ENCODE assay signal across 12 mouse cellular contexts in the genomic region with DNA sequence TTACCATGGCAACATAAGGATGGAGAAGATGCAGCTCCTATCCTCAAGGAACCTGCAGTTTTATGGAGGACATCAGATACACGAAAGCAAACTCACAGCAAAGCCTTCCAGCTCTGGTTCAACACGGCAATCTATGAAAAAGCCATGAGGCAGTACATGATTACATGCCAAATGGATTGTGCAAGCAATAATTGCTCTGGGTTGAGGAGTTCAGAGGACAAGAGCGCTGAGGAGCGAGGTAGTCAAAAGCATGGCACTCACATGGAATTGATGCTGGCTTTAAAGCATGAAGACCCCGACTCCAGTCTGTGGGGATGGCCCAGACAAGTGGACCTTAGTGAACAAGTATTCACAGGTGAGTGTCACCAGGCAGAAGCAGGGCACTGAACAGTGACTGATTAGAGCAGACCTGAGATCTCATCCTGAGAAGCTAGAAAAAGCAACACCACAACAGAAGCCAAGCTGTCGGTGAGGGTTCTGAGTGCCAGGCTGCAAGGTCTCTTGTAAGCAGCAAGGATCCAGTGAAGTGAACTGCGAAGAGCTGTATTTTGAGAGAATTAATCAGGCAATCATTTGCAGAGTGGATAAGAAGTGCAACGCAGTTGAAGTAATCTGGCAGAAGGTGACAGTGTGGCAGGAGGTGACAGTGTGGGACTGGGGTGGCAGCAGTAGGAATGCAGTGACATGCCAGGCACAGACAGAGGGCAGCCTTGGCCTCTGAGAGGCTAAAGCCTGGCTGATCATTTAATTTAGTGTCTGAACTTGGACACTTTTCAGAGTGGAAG. TPM values are rescaled to one million over a fixed set of nuclear protein-coding genes. Genes with fewer than 3 reads are reported as not detected.
DNase-seq lines count a peak whose midpoint lies in the region; ATAC-seq and TF ChIP-seq lines count a peak whose summit lies in the region.
"Had no signal": no experiment of that assay in that cellular context is flagged by ENCODE, and none has a peak within 500 bp of the region (broad histone marks: within the 10 kb centered on the region; RNA-seq: fewer than 3 reads in every experiment).

No protein-coding gene starts in this region.

- no peak overlapping the region for H3K4me2 ChIP-seq in intestine, postnatal 0 days (replicated peaks; ENCODE audit: low read depth)
- H3K4me2 ChIP-seq in intestine, embryonic 16.5 days (ENCODE audit: low read depth, low read length): no peak overlapping the region
- H3K4me2 ChIP-seq: heart, embryonic 13.5 days; limb, embryonic 13.5 days; midbrain, embryonic 11.5 days; neural tube, embryonic 15.5 days had no signal

- no peaks in the 10 kb centered on the region for H3K79me2 ChIP-seq in C2C12 (ENCODE audit: control insufficient read depth, insufficient read depth)

- H3K36me3 ChIP-seq in intestine, postnatal 0 days (ENCODE audit: control insufficient read depth, insufficient read depth): no peaks in the 10 kb centered on the region
- H3K36me3 ChIP-seq in intestine, embryonic 16.5 days (ENCODE audit: control insufficient read depth, insufficient read depth, low read length): no peaks in the 10 kb centered on the region
- H3K36me3 ChIP-seq in C2C12 (ENCODE audit: control insufficient read depth, insufficient read depth): no peaks in the 10 kb centered on the region
- H3K36me3 ChIP-seq: heart, embryonic 13.5 days; limb, embryonic 13.5 days; neural tube, embryonic 15.5 days had no signal

- no peak overlapping the region for H3K9ac ChIP-seq in intestine, postnatal 0 days (ENCODE audit: low read depth, low read length)
- no peak overlapping the region for H3K9ac ChIP-seq in intestine, embryonic 16.5 days (ENCODE audit: low read depth, low read length)
- H3K9ac ChIP-seq: heart, embryonic 13.5 days; limb, embryonic 13.5 days; neural tube, embryonic 15.5 days had no signal

- H3K27ac ChIP-seq in intestine, postnatal 0 days (ENCODE audit: low read depth, low read length): no peak overlapping the region
- H3K27ac ChIP-seq in intestine, embryonic 16.5 days (ENCODE audit: low read length): no peak overlapping the region
- H3K27ac ChIP-seq: heart, embryonic 13.5 days; limb, embryonic 13.5 days had no signal

- no peak overlapping the region for H3K4me3 ChIP-seq in intestine, postnatal 0 days (ENCODE audit: low read depth, low read length)
- no peak overlapping the region for H3K4me3 ChIP-seq in intestine, embryonic 16.5 days (ENCODE audit: low read length)
- no peak overlapping the region for H3K4me3 ChIP-seq in C2C12 (ENCODE audit: insufficient read depth, poor library complexity, severe bottlenecking)
- H3K4me3 ChIP-seq: heart, embryonic 13.5 days; limb, embryonic 13.5 days; neural tube, embryonic 15.5 days had no signal

- TF ChIP-seq CTCF in intestine, postnatal 0 days (IDR thresholded peaks at IDR 0.05; ENCODE audit: low read depth): peak; percentile 49
- TF ChIP-seq CTCF in C2C12 (IDR thresholded peaks at IDR 0.05; ENCODE audit: control insufficient read depth, insufficient read depth, insufficient read length): peak; percentile 24

- WGBS in intestine, postnatal 0 days: 70% methylated on average over 8 of the region's 8 CpGs
- 77% methylated on average over 8 of the region's 8 CpGs for WGBS in intestine, embryonic 16.5 days

- H3ac ChIP-seq in C2C12 (ENCODE audit: control insufficient read depth, insufficient read length, low read depth): no peak overlapping the region

- peak; percentile 29 for DNase-seq in NIH3T3 (ENCODE audit: low read depth)
- peak; percentile 55 to 58 for DNase-seq in cerebellum, postnatal 36 days
- no peak for DNase-seq in frontal cortex, adult 2 months (ENCODE audit: extremely low spot score in 1 of 2, low spot score in 1 of 2)
- DNase-seq in spleen, adult 18-20 months: no peak
- DNase-seq: right cerebral cortex, postnatal 4 days had no signal

- no peaks in the 10 kb centered on the region for H3K4me1 ChIP-seq in intestine, postnatal 0 days (replicated peaks; ENCODE audit: control insufficient read depth, insufficient read depth, low read length)
- no peaks in the 10 kb centered on the region for H3K4me1 ChIP-seq in intestine, embryonic 16.5 days (ENCODE audit: control insufficient read depth, insufficient read depth, low read length)

- H3K79me3 ChIP-seq in C2C12 (ENCODE audit: low read depth): no peaks in the 10 kb centered on the region

- no peaks in the 10 kb centered on the region for H3K9me3 ChIP-seq in intestine, postnatal 0 days (ENCODE audit: control insufficient read depth)
- H3K9me3 ChIP-seq in intestine, embryonic 16.5 days (ENCODE audit: control insufficient read depth, low read length): no peaks in the 10 kb centered on the region
- H3K9me3 ChIP-seq: heart, embryonic 13.5 days; limb, embryonic 13.5 days; neural tube, embryonic 15.5 days had no signal

- H3K27me3 ChIP-seq in intestine, postnatal 0 days (replicated peaks; ENCODE audit: control insufficient read depth, insufficient read depth, low read length): no peaks in the 10 kb centered on the region
- no peaks in the 10 kb centered on the region for H3K27me3 ChIP-seq in intestine, embryonic 16.5 days (replicated peaks; ENCODE audit: control insufficient read depth, insufficient read depth, low read length)
- H3K27me3 ChIP-seq in C2C12 (ENCODE audit: control insufficient read depth, insufficient read depth, insufficient read length): no peaks in the 10 kb centered on the region
- H3K27me3 ChIP-seq: heart, embryonic 13.5 days; neural tube, embryonic 15.5 days had no signal

- no peak for ATAC-seq in intestine, postnatal 0 days
- no peak for ATAC-seq in intestine, embryonic 16.5 days

TF ChIP-seq in C2C12, 6 proteins besides CTCF, POLR2A, EP300 and RAD21:
- TF ChIP-seq MYOD1 (IDR thresholded peaks at IDR 0.05; ENCODE audit: control insufficient read depth, insufficient read length, low read depth): no peak
- no peak for TF ChIP-seq CEBPB (IDR thresholded peaks at IDR 0.05; ENCODE audit: low read depth)
- no peak for TF ChIP-seq MYOG (IDR thresholded peaks at IDR 0.05; ENCODE audit: control insufficient read depth, extremely low read depth, insufficient read length)

RNA-seq across cellular contexts. Expression of gene Pknox2, which starts 22.3 kb away (rescaled TPM):
- polyA plus RNA-seq in intestine, postnatal 0 days (2015; fragmentation: Nextera tagmentation; extraction: Ambion mirVana): 2.4 and 2.8 TPM in 2 replicates
- polyA plus RNA-seq in intestine, embryonic 16.5 days (2015; fragmentation: Nextera tagmentation; extraction: Ambion mirVana): 7.2 and 8.0 TPM in 2 replicates
- 8.5 TPM for polyA plus RNA-seq in C2C12 (2012; fragmentation: generic; extraction: Trizol)
- 49.7 and 58.9 TPM in 2 replicates for polyA plus RNA-seq in frontal cortex, adult 2 months (2012; rRNA removed)

Comparison
In these comparisons a context has a peak if more than half of its experiments do, and no peak if none do; other contexts are left out.
1. DNase-seq: peak in NIH3T3 (single experiment) and cerebellum, postnatal 36 days (2 of 2); none in frontal cortex, adult 2 months (0 of 2) and spleen, adult 18-20 months (0 of 2).